Mouse (Mus musculus) olfactory bulb, adult 2 months (tissue): Measurements from ENCODE around the gene Fam57b. TPM values are rescaled to one million over a fixed set of nuclear protein-coding genes. Genes with fewer than 3 reads are reported as not detected.
A peak's percentile ranks its signal among the peaks of the same experiment; 100 is the strongest.

Experiments
- H3K27ac ChIP-seq: fragments of 200-500 bp; 2 replicates; pipeline ENCODE4 v1.5.1; 2012; ENCODE audit warnings: low read depth, low read length; ENCODE audit not compliant: insufficient read depth
- H3K4me1 ChIP-seq: fragments of 200-500 bp; 2 replicates; pipeline ENCODE4 v1.6.1; 2012; ENCODE audit warnings: low read length; ENCODE audit not compliant: control insufficient read depth, insufficient read depth
- H3K4me3 ChIP-seq: fragments of 200-500 bp; 2 replicates; pipeline ENCODE4 v1.5.1; 2012; ENCODE audit warnings: mild to moderate bottlenecking, low read depth, low read length, moderate library complexity; ENCODE audit not compliant: insufficient read depth
- CTCF ChIP-seq: fragments of 200-500 bp; IDR thresholded peaks from 2 replicates; pipeline ENCODE4 v1.5.1; 2012; ENCODE audit warnings: low read depth, mild to moderate bottlenecking, low read length, moderate library complexity; ENCODE audit not compliant: insufficient read depth
- POLR2A ChIP-seq: fragments of 200-500 bp; IDR thresholded peaks from 2 replicates; pipeline ENCODE4 v1.6.1; 2012; ENCODE audit warnings: mild to moderate bottlenecking, low read depth, low read length, moderate library complexity; ENCODE audit not compliant: insufficient read depth
- WGBS: fragments of 180-500 bp; shearing (Covaris S2); methylation state at CpG from one replicate; pipeline ENCODE4 v1.1.7; 2018; 5-methylcytosine and 5-hydroxymethylcytosine counted together
- polyA plus RNA-seq: library from polyadenylated mRNA; stranded (reverse); fragments of >200 nt; gene quantifications from 2 replicates; pipeline ENCODE4 v1.2.4, GENCODE M21; 2012; ENCODE audit warnings: low replicate concordance; ENCODE audit not compliant: missing spikeins, insufficient read depth, insufficient read length

The Fam57b gene
- not detected in 2 replicates for polyA plus RNA-seq

DNA sequence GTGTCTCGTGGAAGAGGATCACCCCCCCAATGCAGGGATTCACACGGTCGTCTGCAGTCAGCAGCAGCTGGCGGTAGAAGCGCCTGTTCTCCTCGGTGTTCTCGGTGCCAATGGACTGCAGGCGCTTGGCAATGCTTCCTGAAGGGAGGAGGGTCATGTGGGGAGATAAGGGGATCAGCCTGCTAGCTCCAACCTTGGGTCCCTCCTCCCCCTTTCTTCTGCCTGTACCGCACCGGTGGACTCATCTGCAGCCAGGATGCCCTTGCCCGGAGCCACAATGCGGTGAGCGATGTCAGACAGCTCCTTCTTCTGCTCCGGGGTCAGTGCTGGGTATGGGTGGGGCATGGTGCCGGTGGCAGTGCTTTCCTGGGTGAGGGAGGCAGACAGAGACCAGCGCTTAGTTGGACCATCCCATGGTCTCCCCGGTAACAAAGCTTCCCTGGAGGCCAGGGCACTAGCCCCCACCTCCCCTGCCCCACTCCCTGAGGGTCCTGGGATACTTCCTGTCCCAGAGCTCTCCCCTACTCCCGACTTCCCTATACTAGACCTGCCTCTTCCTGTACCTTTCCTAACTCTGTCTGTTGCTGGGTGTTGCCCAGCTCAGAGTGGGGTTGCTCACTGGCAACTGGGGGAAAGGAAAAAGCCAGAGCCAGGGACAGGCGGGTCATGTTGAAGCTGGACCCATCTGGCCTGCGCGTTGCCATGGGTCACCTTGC lies at the start of gene Fam57b:
Fam57b (plus strand) TSS at position 258 of the 716 bp plus-strand sequence.
- Histone ChIP-seq H3K4me3 (peak within 1 kb of the TSS; percentile 95), H3K4me1 (peaks cover 27% of the 10 kb centered on the region), H3K27ac (peak within 1 kb of the TSS; percentile 99)
- TF ChIP-seq CTCF (no peak), POLR2A (no peak)
- 5% methylated on average over 21 of the region's 21 CpGs for WGBS

DNA sequence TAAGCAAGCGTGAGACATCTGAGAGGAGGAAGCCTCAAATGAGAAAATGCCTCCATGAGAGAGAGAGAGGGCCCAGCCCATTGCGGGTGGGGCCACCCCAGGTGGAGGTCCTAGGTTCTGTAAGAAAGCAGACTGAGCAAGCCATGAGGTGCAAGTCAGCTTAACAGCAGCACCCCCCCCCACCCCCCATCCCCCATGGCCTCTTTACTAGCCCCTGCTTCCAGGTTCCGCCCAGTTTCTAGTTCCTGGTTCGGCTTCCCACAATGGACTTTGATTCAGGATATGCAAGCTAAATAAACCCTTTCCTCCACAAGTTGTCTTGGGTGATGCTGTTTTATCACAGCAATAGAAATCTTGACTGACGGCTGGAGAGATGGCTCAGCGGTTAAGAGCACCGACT lies 48.6 kb upstream of the Fam57b start:
- Histone ChIP-seq H3K4me1 (0 out of 2 replicates have a peak, but pooled peaks cover 2% of the 10 kb centered on the region), H3K4me3 (no peak overlapping the region), H3K27ac (no peak overlapping the region)
- WGBS: 77% methylated on average over 7 of the region's 7 CpGs
- TF ChIP-seq CTCF (no peak), POLR2A (no peak)

DNA sequence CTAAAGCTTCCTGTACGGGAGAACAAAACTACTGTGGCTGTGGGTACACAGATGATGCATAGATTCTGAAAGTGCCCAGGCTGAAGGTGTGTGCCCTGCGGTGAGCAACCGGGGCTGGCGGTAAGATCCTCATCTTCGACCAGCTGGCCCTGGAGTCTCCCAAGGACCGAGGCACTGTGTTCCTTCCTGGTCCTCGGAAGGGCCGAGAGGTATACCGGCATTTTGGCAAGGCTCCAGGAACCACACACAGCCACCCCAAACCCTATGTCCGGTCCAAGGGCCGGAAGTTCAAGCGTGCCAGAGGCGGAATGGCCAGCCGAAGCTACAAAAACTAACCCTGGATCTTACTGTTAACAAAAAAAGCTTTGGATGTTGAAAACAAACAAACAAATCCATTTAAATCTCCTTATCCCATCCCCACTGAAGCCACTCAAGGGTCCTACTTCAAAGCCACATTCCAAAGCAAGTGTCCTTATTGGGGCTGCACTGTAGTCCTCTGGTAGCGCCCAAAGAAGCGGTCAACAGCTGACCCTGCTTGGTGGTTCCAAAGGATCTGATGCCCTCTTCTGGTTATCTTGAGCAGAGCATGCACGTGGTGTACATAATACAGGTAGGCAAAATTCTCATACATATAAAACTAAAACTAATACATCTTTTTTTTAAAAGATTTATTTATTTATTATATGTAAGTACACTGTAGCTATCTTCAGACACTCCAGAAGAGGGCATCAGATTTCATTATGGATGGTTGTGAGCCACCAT lies 47.7 kb upstream of the Fam57b start:
- H3K27ac ChIP-seq: no peak overlapping the region
- H3K4me3 ChIP-seq: no peak overlapping the region
- 92% methylated on average over 17 of the region's 17 CpGs for WGBS
- H3K4me1 ChIP-seq: 0 out of 2 replicates have a peak, but pooled peaks cover 2% of the 10 kb centered on the region
- no peak for TF ChIP-seq POLR2A
- TF ChIP-seq CTCF: no peak

DNA sequence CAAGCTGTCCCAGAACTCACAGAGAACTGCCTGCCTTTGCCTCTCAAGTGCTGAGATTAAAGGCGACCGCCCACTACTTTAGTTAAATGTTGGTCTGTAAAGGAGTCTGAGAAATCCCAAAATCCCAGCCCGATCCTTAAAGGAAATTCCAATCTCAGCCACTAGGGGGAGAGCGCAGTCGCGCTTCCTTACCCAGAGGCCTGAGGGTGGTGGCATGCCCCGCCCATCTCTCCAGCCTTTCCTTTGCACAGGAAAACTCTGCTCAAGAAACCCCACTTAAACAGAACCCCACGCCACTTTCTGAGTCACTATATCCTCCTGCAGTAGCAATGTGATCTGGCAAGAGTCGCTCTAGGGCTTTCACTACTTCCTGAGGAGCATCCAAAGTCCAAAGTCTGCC lies 42.6 kb upstream of the Fam57b start:
- peaks cover 7% of the 10 kb centered on the region for H3K4me1 ChIP-seq
- WGBS: under 1% methylated on average over 9 of the region's 9 CpGs
- TF ChIP-seq POLR2A (no peak), CTCF (peak; percentile 74; the same call in 1 of the 2 replicates)
- H3K4me3 ChIP-seq: no peak overlapping the region
- H3K27ac ChIP-seq: no peak overlapping the region

DNA sequence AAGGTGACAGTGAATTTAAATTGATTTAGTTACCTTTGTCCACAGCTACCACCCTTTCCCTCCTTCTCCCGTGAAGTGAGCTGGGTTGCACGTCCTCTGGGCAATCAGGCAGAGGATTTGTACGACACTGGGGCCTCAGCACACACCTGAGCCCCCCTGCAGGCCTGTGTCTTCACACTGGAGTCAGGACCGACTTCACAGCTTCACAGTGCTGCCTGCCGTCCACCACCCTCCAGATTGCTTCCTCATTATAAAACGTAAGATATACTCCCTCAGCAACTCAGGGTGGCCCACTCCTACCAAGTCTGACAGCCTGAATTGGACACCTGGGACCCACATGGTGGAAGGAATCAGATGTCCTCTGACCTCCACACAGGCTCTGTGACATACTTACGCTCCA lies 38.9 kb upstream of the Fam57b start:
- Histone ChIP-seq H3K4me3 (no peak overlapping the region), H3K27ac (no peak overlapping the region), H3K4me1 (peaks cover 31% of the 10 kb centered on the region)
- TF ChIP-seq CTCF: no peak
- no peak for TF ChIP-seq POLR2A
- 78% methylated on average over 7 of the region's 7 CpGs for WGBS

DNA sequence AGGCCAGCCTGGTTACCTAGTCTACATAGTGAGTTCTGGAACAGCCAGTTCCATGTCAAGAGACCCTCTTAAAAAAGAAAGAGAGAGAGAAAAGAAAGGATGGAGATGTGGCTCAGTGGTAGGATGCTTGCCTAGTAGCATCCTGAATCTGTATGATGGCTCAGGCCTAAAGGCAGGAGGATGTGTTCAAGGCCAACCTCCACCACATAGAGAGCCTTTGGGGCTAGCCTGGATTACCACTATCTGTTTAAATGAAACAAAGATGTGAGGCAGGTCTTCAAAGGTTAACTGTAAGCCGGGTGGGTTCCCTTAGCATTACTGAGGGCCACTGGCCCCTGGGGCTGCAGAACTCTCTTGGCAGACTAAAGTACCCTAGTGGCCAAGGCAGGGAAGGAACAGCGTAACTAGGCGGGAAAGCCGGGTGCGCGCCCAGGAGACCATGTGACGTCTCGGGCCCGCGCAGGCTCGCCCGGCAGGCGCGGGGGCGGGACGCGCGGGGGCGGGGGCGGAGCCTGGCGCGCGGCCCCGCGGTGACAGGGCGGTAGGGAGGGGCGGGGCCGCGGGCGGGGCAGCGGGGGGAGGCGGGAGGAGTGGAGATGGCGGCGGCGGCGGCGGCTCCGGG lies 38.3 kb upstream of the Fam57b start, which contains the start of gene Mapk3:
Mapk3 (plus strand) TSS at position 552 of the 622 bp plus-strand sequence.
- TF ChIP-seq POLR2A: no peak
- TF ChIP-seq CTCF: peak; percentile 56; the same call in 1 of the 2 replicates
- 3% methylated on average over 33 of the region's 38 CpGs for WGBS
- H3K4me3 ChIP-seq: peak within 1 kb of the TSS; percentile 83
- peaks cover 37% of the 10 kb centered on the region for H3K4me1 ChIP-seq
- H3K27ac ChIP-seq: peak within 1 kb of the TSS; percentile 91

DNA sequence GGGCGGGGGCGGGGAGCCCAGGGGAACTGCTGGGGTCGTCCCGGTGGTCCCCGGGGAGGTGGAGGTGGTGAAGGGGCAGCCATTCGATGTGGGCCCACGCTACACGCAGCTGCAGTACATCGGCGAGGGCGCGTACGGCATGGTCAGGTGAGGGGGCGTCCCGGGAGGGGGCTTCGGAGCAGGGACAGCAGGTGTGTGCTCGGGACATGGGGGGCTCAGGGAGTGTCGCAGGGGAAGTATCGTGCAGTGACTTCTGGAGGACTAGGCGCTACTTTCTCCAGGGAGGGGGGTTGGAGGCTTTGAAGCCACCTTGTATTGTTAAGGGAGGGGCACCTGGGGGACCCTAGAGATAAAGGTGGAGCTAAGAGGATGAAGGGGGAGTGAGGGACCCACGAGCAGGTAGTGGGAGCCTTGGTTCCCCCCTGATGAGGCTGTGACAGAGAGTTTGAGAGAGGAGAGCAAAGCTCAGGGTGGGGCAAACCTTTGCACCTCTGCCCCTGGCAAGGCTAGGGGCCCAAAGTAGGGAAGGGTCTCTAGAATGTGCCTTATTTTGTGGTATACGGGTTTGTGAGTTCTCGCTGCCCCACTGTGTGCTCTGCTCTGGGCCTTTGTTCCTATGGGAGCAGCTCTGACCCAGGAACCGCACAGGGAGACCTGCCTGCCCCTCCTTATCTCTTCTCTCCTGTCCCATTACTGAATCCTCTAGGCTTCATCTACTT lies 37.6 kb upstream of the Fam57b start:
- peaks cover 43% of the 10 kb centered on the region for H3K4me1 ChIP-seq
- H3K27ac ChIP-seq: peak overlapping the region; percentile 91
- TF ChIP-seq POLR2A (no peak), CTCF (no peak)
- peak overlapping the region; percentile 83 for H3K4me3 ChIP-seq
- WGBS: 5% methylated on average over 22 of the region's 24 CpGs

DNA sequence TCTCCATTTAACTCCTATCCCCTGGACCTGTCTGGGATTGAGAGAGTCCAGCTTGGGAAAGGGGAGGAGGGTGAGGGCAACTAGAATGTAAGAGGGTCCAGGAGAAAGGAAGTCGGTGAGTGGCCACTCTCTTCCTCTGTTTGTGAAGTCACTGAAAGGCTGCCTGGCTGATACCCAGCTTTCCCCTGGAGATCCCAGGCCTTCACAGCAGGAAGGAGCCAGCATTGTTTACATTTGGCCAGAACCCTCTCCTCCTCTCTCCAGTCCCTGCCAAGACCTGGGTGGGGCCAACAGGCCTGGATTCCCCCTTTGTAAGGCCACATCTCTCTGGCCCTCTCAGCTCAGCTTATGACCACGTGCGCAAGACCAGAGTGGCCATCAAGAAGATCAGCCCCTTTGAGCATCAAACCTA lies 37.1 kb upstream of the Fam57b start:
- H3K4me1 ChIP-seq: peaks cover 49% of the 10 kb centered on the region
- WGBS: 19% methylated on average over 3 of the region's 3 CpGs
- peak overlapping the region; percentile 91 for H3K27ac ChIP-seq
- TF ChIP-seq CTCF: no peak
- no peak for TF ChIP-seq POLR2A
- peak overlapping the region; percentile 83 for H3K4me3 ChIP-seq

DNA sequence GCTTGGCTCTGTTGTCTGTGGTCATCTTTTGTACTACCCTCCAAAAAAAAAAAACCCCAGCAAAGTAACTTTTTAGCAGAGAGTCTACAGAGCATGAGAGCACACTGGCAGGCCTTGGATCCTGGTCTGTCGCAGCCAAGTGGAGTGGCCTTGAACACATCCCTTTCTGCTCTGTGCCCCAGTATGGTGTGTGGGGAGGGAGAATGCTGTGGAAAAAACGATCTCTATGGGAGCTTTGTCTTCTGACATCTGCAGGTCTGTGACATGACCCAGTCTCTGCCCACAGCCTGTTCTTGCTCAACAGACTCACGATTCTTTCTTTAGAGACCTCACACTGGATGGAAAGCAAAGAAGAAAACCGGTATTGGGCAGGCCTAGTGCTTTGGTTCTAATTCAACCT lies 36.5 kb upstream of the Fam57b start:
- H3K4me3 ChIP-seq: no peak overlapping the region
- TF ChIP-seq CTCF (no peak), POLR2A (no peak)

More for the DNA sequence above, 36.5 kb upstream of the Fam57b start:
- Histone ChIP-seq H3K27ac (peak overlapping the region; percentile 91), H3K4me1 (peaks cover 52% of the 10 kb centered on the region)
- 24% methylated on average over 4 of the region's 4 CpGs for WGBS
